In the genomic region with DNA sequence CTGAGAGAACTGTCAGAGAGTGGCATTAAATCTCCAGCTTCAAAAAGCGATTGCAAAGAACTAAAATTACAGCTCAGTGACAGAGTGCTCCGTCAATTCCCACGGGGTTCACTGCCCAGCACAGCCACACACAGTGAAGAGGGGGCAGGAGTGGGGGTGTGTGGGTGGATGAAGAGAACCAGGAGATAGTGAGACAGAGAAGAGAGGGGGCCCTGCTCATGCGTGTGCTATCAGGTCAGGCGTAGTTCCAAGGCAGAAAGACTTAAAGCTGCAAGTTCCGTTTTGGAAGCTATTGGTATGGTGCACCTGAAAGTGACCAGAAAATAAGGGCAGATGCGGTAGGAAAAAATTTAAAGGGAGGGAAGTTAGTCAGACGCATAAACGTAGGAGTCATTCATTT, we compare ENCODE assay signal across 8 mouse cellular contexts. TPM values are rescaled to one million over a fixed set of nuclear protein-coding genes. Genes with fewer than 3 reads are reported as not detected.
A peak's percentile ranks its signal among the peaks of the same experiment; 100 is the strongest.
DNase-seq lines count a peak whose midpoint lies in the region; ATAC-seq and TF ChIP-seq lines count a peak whose summit lies in the region.

No protein-coding gene starts in this region.

- H3K9me3 ChIP-seq in heart, postnatal 0 days (replicated peaks; ENCODE audit: control insufficient read depth, low read length): no peaks in the 10 kb centered on the region
- no peaks in the 10 kb centered on the region for H3K9me3 ChIP-seq in intestine, embryonic 15.5 days
- no peaks in the 10 kb centered on the region for H3K9me3 ChIP-seq in midbrain, postnatal 0 days (ENCODE audit: low read length)

- TF ChIP-seq CTCF in heart, postnatal 0 days (IDR thresholded peaks at IDR 0.05; ENCODE audit: low read depth): no peak
- no peak for TF ChIP-seq CTCF in cortical plate, adult 2 months (IDR thresholded peaks at IDR 0.05; ENCODE audit: extremely low read depth, insufficient read depth, low read length)
- no peak for TF ChIP-seq CTCF in midbrain, postnatal 0 days (IDR thresholded peaks at IDR 0.05)

- peak overlapping the region; percentile 80 for H3K4me2 ChIP-seq in heart, postnatal 0 days (ENCODE audit: low read depth, low read length)
- H3K4me2 ChIP-seq in intestine, embryonic 15.5 days (replicated peaks): peak overlapping the region; percentile 80
- H3K4me2 ChIP-seq in midbrain, postnatal 0 days (ENCODE audit: low read depth, low read length, poor library complexity, severe bottlenecking): peak overlapping the region; percentile 81

- ATAC-seq in heart, postnatal 0 days (ENCODE audit: insufficient read depth, low read depth): no peak
- ATAC-seq in intestine, embryonic 15.5 days: no peak
- ATAC-seq in midbrain, postnatal 0 days (ENCODE audit: low FRiP score): no peak

- peaks cover 12% of the 10 kb centered on the region for H3K4me1 ChIP-seq in heart, postnatal 0 days (ENCODE audit: control insufficient read depth, insufficient read depth)
- no peaks in the 10 kb centered on the region; the same call in 1 of the 2 replicates for H3K4me1 ChIP-seq in cortical plate, adult 2 months (ENCODE audit: control insufficient read depth, insufficient read depth, low read length)
- H3K4me1 ChIP-seq in intestine, embryonic 15.5 days (replicated peaks): peaks cover 9% of the 10 kb centered on the region
- peaks cover 7% of the 10 kb centered on the region for H3K4me1 ChIP-seq in midbrain, postnatal 0 days (ENCODE audit: insufficient read depth, low read length)

- no peak for TF ChIP-seq POLR2A in cortical plate, adult 2 months (IDR thresholded peaks at IDR 0.05; ENCODE audit: extremely low read depth, insufficient read depth, low read length)

- no peaks in the 10 kb centered on the region; the same call in 1 of the 2 replicates for H3K36me3 ChIP-seq in heart, postnatal 0 days (replicated peaks; ENCODE audit: control insufficient read depth, insufficient read depth, low read length)
- H3K36me3 ChIP-seq in intestine, embryonic 15.5 days: no peaks in the 10 kb centered on the region
- H3K36me3 ChIP-seq in midbrain, postnatal 0 days (ENCODE audit: insufficient read depth, low read length): no peaks in the 10 kb centered on the region

- DNase-seq in heart, postnatal 0 days (ENCODE audit: low spot score): no peak
- DNase-seq in heart, adult 11 months: no peak
- no peak for DNase-seq in midbrain, postnatal 0 days (ENCODE audit: low spot score)
- no peak for DNase-seq in natural killer cell, adult 2 months (ENCODE audit: low spot score in 2 of 2)
- no peak for DNase-seq in c-Kit-positive CD71-positive TER-119-positive erythroid progenitor cells, embryonic 14.5 days (ENCODE audit: low spot score)
- no peak for DNase-seq in layer of hippocampus, adult 8-10 months (ENCODE audit: low spot score in 2 of 2)

- H3K4me3 ChIP-seq in heart, postnatal 0 days (ENCODE audit: low read depth, low read length): peak overlapping the region; percentile 100
- H3K4me3 ChIP-seq in cortical plate, adult 2 months (ENCODE audit: insufficient read depth, low read length): peak overlapping the region; percentile 99; the same call in 1 of the 2 replicates
- peak overlapping the region; percentile 98 for H3K4me3 ChIP-seq in intestine, embryonic 15.5 days (replicated peaks)
- H3K4me3 ChIP-seq in midbrain, postnatal 0 days (ENCODE audit: low read depth, low read length): peak overlapping the region; percentile 96

- 0 out of 2 replicates have a peak overlapping the region, but pooled peaks have one; percentile 98 for H3K9ac ChIP-seq in heart, postnatal 0 days (replicated peaks; ENCODE audit: low read depth, low read length)
- peak overlapping the region; percentile 30; the same call in 1 of the 2 replicates for H3K9ac ChIP-seq in intestine, embryonic 15.5 days
- 0 out of 2 replicates have a peak overlapping the region, but pooled peaks have one; percentile 93 for H3K9ac ChIP-seq in midbrain, postnatal 0 days (replicated peaks; ENCODE audit: low read length, poor library complexity, severe bottlenecking)

- WGBS in heart, postnatal 0 days: 25% methylated on average over 9 of the region's 9 CpGs
- 47% methylated on average over 9 of the region's 9 CpGs for WGBS in intestine, embryonic 15.5 days
- 57% methylated on average over 9 of the region's 9 CpGs for WGBS in midbrain, postnatal 0 days

- no peak for TF ChIP-seq EP300 in heart, postnatal 0 days (IDR thresholded peaks at IDR 0.05; ENCODE audit: low read depth)

- H3K27me3 ChIP-seq in heart, postnatal 0 days (ENCODE audit: control insufficient read depth, insufficient read depth, low read length): no peaks in the 10 kb centered on the region
- no peaks in the 10 kb centered on the region for H3K27me3 ChIP-seq in intestine, embryonic 15.5 days (replicated peaks)
- H3K27me3 ChIP-seq in midbrain, postnatal 0 days (ENCODE audit: insufficient read depth, low read length): no peaks in the 10 kb centered on the region

- no peak overlapping the region for H3K27ac ChIP-seq in heart, postnatal 0 days (ENCODE audit: low read depth)
- no peak overlapping the region for H3K27ac ChIP-seq in cortical plate, adult 2 months (ENCODE audit: insufficient read depth, low read length)
- H3K27ac ChIP-seq in intestine, embryonic 15.5 days: no peak overlapping the region
- H3K27ac ChIP-seq in midbrain, postnatal 0 days (ENCODE audit: low read depth, low read length): no peak overlapping the region

RNA-seq across cellular contexts. Expression of a gene that starts 1.7 kb away (rescaled TPM):
- total RNA-seq in heart, postnatal 0 days (2014; rRNA removed; ENCODE audit: low replicate concordance): 18.3 and 28.9 TPM in 2 replicates
- polyA plus RNA-seq in heart, postnatal 0 days (2015; fragmentation: Nextera tagmentation; extraction: Ambion mirVana): 6.9 and 7.0 TPM in 2 replicates
- polyA plus RNA-seq in cortical plate, adult 2 months (2012; rRNA removed): 11.9 and 12.2 TPM in 2 replicates
- polyA plus RNA-seq in intestine, embryonic 15.5 days (2015; fragmentation: Nextera tagmentation; extraction: Ambion mirVana): 18.5 and 19.4 TPM in 2 replicates
- total RNA-seq in midbrain, postnatal 0 days (2014; rRNA removed): 18.9 and 23.9 TPM in 2 replicates
- polyA plus RNA-seq in midbrain, postnatal 0 days (2015; fragmentation: Nextera tagmentation; extraction: Ambion mirVana): 5.4 and 6.2 TPM in 2 replicates
- total RNA-seq in layer of hippocampus, adult 8-10 months (2022): 10 to 100 TPM; 16.3 to 18.2 (median 17.5) TPM

RNA-seq across cellular contexts. Expression of a gene that starts 29.9 kb away (rescaled TPM):
- not detected in 2 replicates for total RNA-seq in heart, postnatal 0 days (2014; rRNA removed; ENCODE audit: low replicate concordance)
- polyA plus RNA-seq in heart, postnatal 0 days (2015; fragmentation: Nextera tagmentation; extraction: Ambion mirVana): not detected in 2 replicates
- polyA plus RNA-seq in cortical plate, adult 2 months (2012; rRNA removed): not detected in 2 replicates
- not detected in 2 replicates for polyA plus RNA-seq in intestine, embryonic 15.5 days (2015; fragmentation: Nextera tagmentation; extraction: Ambion mirVana)
- not detected in 2 replicates for total RNA-seq in midbrain, postnatal 0 days (2014; rRNA removed)
- polyA plus RNA-seq in midbrain, postnatal 0 days (2015; fragmentation: Nextera tagmentation; extraction: Ambion mirVana): not detected in 2 replicates
- not detected for total RNA-seq in layer of hippocampus, adult 8-10 months (2022)

RNA-seq across cellular contexts. Expression of a gene that starts 48.5 kb away (rescaled TPM):
- total RNA-seq in heart, postnatal 0 days (2014; rRNA removed; ENCODE audit: low replicate concordance): 36.0 and 44.3 TPM in 2 replicates
- 35.7 and 39.9 TPM in 2 replicates for polyA plus RNA-seq in heart, postnatal 0 days (2015; fragmentation: Nextera tagmentation; extraction: Ambion mirVana)
- 45.0 and 48.1 TPM in 2 replicates for polyA plus RNA-seq in cortical plate, adult 2 months (2012; rRNA removed)
- polyA plus RNA-seq in intestine, embryonic 15.5 days (2015; fragmentation: Nextera tagmentation; extraction: Ambion mirVana): 82.6 and 87.3 TPM in 2 replicates
- total RNA-seq in midbrain, postnatal 0 days (2014; rRNA removed): 44.7 and 51.1 TPM in 2 replicates
- 49.4 and 50.6 TPM in 2 replicates for polyA plus RNA-seq in midbrain, postnatal 0 days (2015; fragmentation: Nextera tagmentation; extraction: Ambion mirVana)
- 10 to 100 TPM; 55.4 to 62.1 (median 59.8) TPM for total RNA-seq in layer of hippocampus, adult 8-10 months (2022)

Comparison
In these comparisons a context has a peak if more than half of its experiments do, and no peak if none do; other contexts are left out.
1. H3K9ac ChIP-seq: peak in every context shown above with its lines; median percentile 98 in heart, postnatal 0 days; 93 in midbrain, postnatal 0 days; 30 in intestine, embryonic 15.5 days.